8 mouse cellular contexts compared by ENCODE assay signal in the genomic region with DNA sequence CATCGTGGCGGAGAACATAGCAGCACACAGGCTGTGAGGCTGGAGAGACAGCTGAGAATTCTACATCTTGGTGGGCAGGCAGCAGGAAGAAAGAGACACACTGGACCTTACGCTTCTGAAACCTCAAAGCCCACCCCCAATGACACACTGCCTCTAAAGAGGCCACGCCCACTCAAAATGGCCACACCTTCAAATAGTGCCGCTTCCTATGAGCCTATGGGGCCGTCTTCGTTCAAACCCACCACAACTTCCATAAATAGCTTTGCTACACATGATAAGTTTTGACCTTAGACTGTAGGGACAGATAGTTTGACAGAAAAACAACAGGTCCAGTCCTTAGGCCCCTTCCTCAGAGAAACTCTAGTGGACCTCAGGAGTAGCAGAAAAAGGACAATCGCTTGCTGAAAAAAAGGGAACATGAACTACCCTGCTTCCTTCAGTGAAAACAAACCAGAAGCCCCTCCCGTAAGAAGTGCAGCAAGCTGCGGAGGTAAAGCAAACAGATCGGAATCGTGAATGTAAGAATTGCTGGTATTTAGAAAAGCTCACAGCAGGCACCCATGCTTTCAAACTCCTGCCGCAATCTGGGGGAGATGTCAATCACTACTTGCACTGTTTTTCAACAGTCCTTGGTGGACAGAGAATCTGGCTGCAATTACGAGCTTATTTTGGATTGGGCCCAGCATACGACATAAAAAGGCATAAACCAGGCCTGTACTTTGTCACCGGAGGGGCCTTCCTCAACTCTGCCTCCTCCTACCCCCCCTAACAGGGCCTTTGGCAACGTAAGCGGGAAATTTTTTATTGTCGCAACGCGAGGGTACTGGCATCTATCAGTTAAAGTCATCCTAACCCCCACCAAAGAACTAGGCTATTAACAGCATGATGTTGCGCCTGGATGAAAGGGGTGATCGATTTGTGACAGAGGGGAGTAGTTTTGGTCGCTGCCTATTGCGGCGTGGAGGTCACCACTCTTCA. TPM values are rescaled to one million over a fixed set of nuclear protein-coding genes. Genes with fewer than 3 reads are reported as not detected.
DNase-seq lines count a peak whose midpoint lies in the region; ATAC-seq and TF ChIP-seq lines count a peak whose summit lies in the region.

No protein-coding gene starts in this region.

- H3K4me3 ChIP-seq in heart, postnatal 0 days (ENCODE audit: low read depth, low read length) = peak overlapping the region; percentile 82
- H3K4me3 ChIP-seq in liver, embryonic 15.5 days (replicated peaks) = peak overlapping the region; percentile 58

- H3K27ac ChIP-seq in heart, postnatal 0 days (ENCODE audit: low read depth) = peak overlapping the region; percentile 92
- H3K27ac ChIP-seq in liver, embryonic 15.5 days (replicated peaks) = no peak overlapping the region

- DNase-seq in kidney, postnatal 10 days = peak; percentile 54
- no peak for DNase-seq in kidney, postnatal 36 days
- peak; percentile 81 for DNase-seq in embryo, embryonic 10.5 days (ENCODE audit: low spot score)
- peak; percentile 62 for DNase-seq in heart, postnatal 0 days (ENCODE audit: low spot score)
- no peak for DNase-seq in gastrocnemius, postnatal 10 days

- H3K9me3 ChIP-seq in heart, postnatal 0 days (replicated peaks; ENCODE audit: control insufficient read depth, low read length) = no peaks in the 10 kb centered on the region
- no peaks in the 10 kb centered on the region for H3K9me3 ChIP-seq in liver, embryonic 15.5 days (replicated peaks)

- ATAC-seq in heart, postnatal 0 days (ENCODE audit: insufficient read depth, low read depth) = 0 out of 2 replicates have a peak, but pooled peaks have one; percentile 5
- ATAC-seq in liver, embryonic 15.5 days (ENCODE audit: insufficient read depth) = no peak
- ATAC-seq in neutrophil, adult 5-6 weeks (ENCODE audit: extremely low read depth, insufficient number of reproducible peaks, low FRiP score, poor library complexity, severe bottlenecking) = peak; percentile 34
- no peak for ATAC-seq in erythroblast, adult 5-6 weeks (replicated peaks; ENCODE audit: low FRiP score, poor library complexity, severe bottlenecking)

- H3K36me3 ChIP-seq in heart, postnatal 0 days (replicated peaks; ENCODE audit: control insufficient read depth, insufficient read depth, low read length) = no peaks in the 10 kb centered on the region
- H3K36me3 ChIP-seq in liver, embryonic 15.5 days (replicated peaks) = no peaks in the 10 kb centered on the region

- no peak for TF ChIP-seq CTCF in heart, postnatal 0 days (IDR thresholded peaks at IDR 0.05; ENCODE audit: low read depth)

- TF ChIP-seq EP300 in heart, postnatal 0 days (IDR thresholded peaks at IDR 0.05; ENCODE audit: low read depth) = no peak

- peak overlapping the region; percentile 96 for H3K4me2 ChIP-seq in heart, postnatal 0 days (ENCODE audit: low read depth, low read length)
- peak overlapping the region; percentile 84 for H3K4me2 ChIP-seq in liver, embryonic 15.5 days

- H3K27me3 ChIP-seq in heart, postnatal 0 days (ENCODE audit: control insufficient read depth, insufficient read depth, low read length) = no peaks in the 10 kb centered on the region
- H3K27me3 ChIP-seq in liver, embryonic 15.5 days = peaks cover 38% of the 10 kb centered on the region

- H3K4me1 ChIP-seq in heart, postnatal 0 days (ENCODE audit: control insufficient read depth, insufficient read depth) = peaks cover 27% of the 10 kb centered on the region
- H3K4me1 ChIP-seq in liver, embryonic 15.5 days (replicated peaks) = peaks cover 25% of the 10 kb centered on the region

- H3K9ac ChIP-seq in heart, postnatal 0 days (replicated peaks; ENCODE audit: low read depth, low read length) = peak overlapping the region; percentile 89
- H3K9ac ChIP-seq in liver, embryonic 15.5 days = no peak overlapping the region

- WGBS in heart, postnatal 0 days = 16% methylated on average over 26 of the region's 26 CpGs
- WGBS in liver, embryonic 15.5 days (ENCODE audit: insufficient replicate concordance) = 12% methylated on average over 26 of the region's 26 CpGs

RNA-seq across cellular contexts. Expression of a gene that starts 0.9 kb away (rescaled TPM):
- total RNA-seq in heart, postnatal 0 days (2014; rRNA removed; ENCODE audit: low replicate concordance) = 193 and 293 TPM in 2 replicates
- 375 and 389 TPM in 2 replicates for polyA plus RNA-seq in heart, postnatal 0 days (2015; fragmentation: Nextera tagmentation; extraction: Ambion mirVana)
- 15.4 and 15.7 TPM in 2 replicates for polyA plus RNA-seq in liver, embryonic 15.5 days (2015; fragmentation: Nextera tagmentation; extraction: Ambion mirVana)
- 24.8 and 36.5 TPM in 2 replicates for total RNA-seq in neutrophil, adult 5-6 weeks (2017)
- total RNA-seq in gastrocnemius, postnatal 10 days (2021) = 10 to 100 TPM; 39.6 to 43.8 TPM
- 31.7 TPM in 1 of 2 replicates, not detected in the other for total RNA-seq in erythroblast, adult 5-6 weeks (2015; ENCODE audit: low replicate concordance)
- 3.2 and 11.5 TPM in 2 replicates for total RNA-seq in erythroblast, adult 5-6 weeks (2017; ENCODE audit: low replicate concordance)

Comparison
In these comparisons a context has a peak if more than half of its experiments do, and no peak if none do; other contexts are left out.
1. DNase-seq: peak in kidney, postnatal 10 days (single experiment), embryo, embryonic 10.5 days (single experiment) and heart, postnatal 0 days (single experiment); none in kidney, postnatal 36 days (0 of 2) and gastrocnemius, postnatal 10 days (single experiment).
2. ATAC-seq: peak in heart, postnatal 0 days (single experiment) and neutrophil, adult 5-6 weeks (single experiment); none in liver, embryonic 15.5 days (single experiment) and erythroblast, adult 5-6 weeks (single experiment).